Mouse (Mus musculus) neural tube, embryonic 12.5 days (tissue): ENCODE results near the gene Fam208b. TPM values are rescaled to one million over a fixed set of nuclear protein-coding genes. Genes with fewer than 3 reads are reported as not detected.
"Not testable (repeated sequence)": the region's sequence is repeated elsewhere in the genome, so short reads cannot be mapped to it uniquely, and the experiment has no call there.

Experiments used
- ATAC-seq: fragments of 200-750 bp; cut with Nextera tagmentation; 2 replicates; pipeline ENCODE4 v1.8.0; 2017; ENCODE audit warnings: low read depth, mild to moderate bottlenecking, moderate TSS enrichment, moderate library complexity; ENCODE audit not compliant: low FRiP score
- H3K27ac ChIP-seq: fragments of 300-500 bp; sonication (generic); 2 replicates; pipeline ENCODE4 v1.5.1; 2016
- H3K27me3 ChIP-seq: fragments of 300-500 bp; sonication (generic); replicated peaks from 2 replicates; pipeline ENCODE4 v1.6.1; 2016; ENCODE audit warnings: mild to moderate bottlenecking
- H3K36me3 ChIP-seq: fragments of 300-500 bp; sonication (generic); 2 replicates; pipeline ENCODE4 v1.6.1; 2016; ENCODE audit warnings: mild to moderate bottlenecking
- H3K4me1 ChIP-seq: fragments of 300-500 bp; sonication (generic); 2 replicates; pipeline ENCODE4 v1.6.1; 2016
- H3K4me2 ChIP-seq: fragments of 300-500 bp; sonication (generic); replicated peaks from 2 replicates; pipeline ENCODE4 v1.6.1; 2016; ENCODE audit warnings: mild to moderate bottlenecking
- H3K4me3 ChIP-seq: fragments of 300-500 bp; sonication (generic); 2 replicates; pipeline ENCODE4 v1.5.1; 2016
- H3K9ac ChIP-seq: fragments of 300-500 bp; sonication (generic); 2 replicates; pipeline ENCODE4 v1.6.1; 2016; ENCODE audit warnings: mild to moderate bottlenecking
- H3K9me3 ChIP-seq: fragments of 300-500 bp; sonication (generic); 2 replicates; pipeline ENCODE4 v1.6.1; 2016; ENCODE audit warnings: mild to moderate bottlenecking
- WGBS: fragments of 180-500 bp; shearing (Covaris S2); methylation state at CpG from one replicate; pipeline ENCODE4 v1.1.7; 2016; 5-methylcytosine and 5-hydroxymethylcytosine counted together
- polyA plus RNA-seq: library from polyadenylated mRNA; unstranded; fragments of >200 nt; fragmentation: Nextera tagmentation; extraction: Ambion mirVana; gene quantifications from 2 replicates; pipeline ENCODE4 v1.2.1, GENCODE M21; 2016

Fam208b gene
- polyA plus RNA-seq, 1 experiment from 2014 or later = 19.5 TPM

GRCm38 (mm10) chr13:3531692-3532320, 79.1 kb downstream of the Fam208b start:
- H3K4me3 ChIP-seq = no peak overlapping the region
- H3K9ac ChIP-seq = no peak overlapping the region
- ATAC-seq = no peak
- 66% methylated on average over 10 of the region's 10 CpGs for WGBS
- no peaks in the 10 kb centered on the region for H3K27me3 ChIP-seq
- H3K9me3 ChIP-seq = no peaks in the 10 kb centered on the region
- H3K27ac ChIP-seq = no peak overlapping the region
- H3K4me2 ChIP-seq = no peak overlapping the region
- no peaks in the 10 kb centered on the region for H3K4me1 ChIP-seq
- H3K36me3 ChIP-seq = no peaks in the 10 kb centered on the region

- H3K9ac ChIP-seq, H3K4me1 ChIP-seq, H3K9me3 ChIP-seq, H3K36me3 ChIP-seq, H3K27me3 ChIP-seq, ATAC-seq, H3K4me2 ChIP-seq, H3K27ac ChIP-seq, H3K4me3 ChIP-seq: not testable (repeated sequence)
- 59% methylated on average over 2 of the region's 2 CpGs for WGBS
Observed at GRCm38 (mm10) chr13:3531176-3531575, 79.7 kb downstream of the Fam208b start.

- Histone ChIP-seq H3K4me1 (no peaks in the 10 kb centered on the region), H3K4me2 (no peak overlapping the region), H3K36me3 (no peaks in the 10 kb centered on the region), H3K27me3 (no peaks in the 10 kb centered on the region), H3K9ac (no peak overlapping the region), H3K9me3 (no peaks in the 10 kb centered on the region), H3K27ac (no peak overlapping the region), H3K4me3 (no peak overlapping the region)
- ATAC-seq = no peak
- 77% methylated on average over 3 of the region's 3 CpGs for WGBS
Observed at GRCm38 (mm10) chr13:3530451-3530850, 80.5 kb downstream of the Fam208b start.

GRCm38 (mm10) chr13:3526328-3526727, 84.6 kb downstream of the Fam208b start:
- Histone ChIP-seq H3K4me3 (no peak overlapping the region), H3K4me1 (no peaks in the 10 kb centered on the region), H3K9ac (no peak overlapping the region), H3K9me3 (no peaks in the 10 kb centered on the region), H3K27me3 (no peaks in the 10 kb centered on the region), H3K36me3 (no peaks in the 10 kb centered on the region), H3K4me2 (no peak overlapping the region), H3K27ac (no peak overlapping the region)
- no peak for ATAC-seq
- 82% methylated on average over 8 of the region's 8 CpGs for WGBS

- Histone ChIP-seq H3K27me3 (no peaks in the 10 kb centered on the region), H3K27ac (no peak overlapping the region), H3K4me3 (no peak overlapping the region), H3K4me2 (no peak overlapping the region), H3K36me3 (no peaks in the 10 kb centered on the region), H3K9ac (no peak overlapping the region), H3K4me1 (no peaks in the 10 kb centered on the region), H3K9me3 (no peaks in the 10 kb centered on the region)
- no peak for ATAC-seq
- 79% methylated on average over 4 of the region's 4 CpGs for WGBS
Observed at GRCm38 (mm10) chr13:3525611-3526051, 85.3 kb downstream of the Fam208b start.

- H3K4me1 ChIP-seq = no peaks in the 10 kb centered on the region
- H3K27ac ChIP-seq = no peak overlapping the region
- no peaks in the 10 kb centered on the region for H3K27me3 ChIP-seq
- H3K4me3 ChIP-seq = no peak overlapping the region
- no peaks in the 10 kb centered on the region for H3K36me3 ChIP-seq
- H3K9ac ChIP-seq = no peak overlapping the region
- H3K4me2 ChIP-seq = no peak overlapping the region
- no peak for ATAC-seq
- 86% methylated on average over 1 of the region's 1 CpGs for WGBS
- H3K9me3 ChIP-seq = no peaks in the 10 kb centered on the region
Observed at GRCm38 (mm10) chr13:3523946-3524345, 87.0 kb downstream of the Fam208b start.

GRCm38 (mm10) chr13:3523459-3523858, 87.4 kb downstream of the Fam208b start:
- H3K9me3 ChIP-seq = no peaks in the 10 kb centered on the region
- no peak overlapping the region for H3K4me3 ChIP-seq
- H3K27ac ChIP-seq = no peak overlapping the region
- no peak overlapping the region for H3K9ac ChIP-seq
- H3K36me3 ChIP-seq = no peaks in the 10 kb centered on the region
- WGBS = 77% methylated on average over 6 of the region's 6 CpGs
- no peak for ATAC-seq
- H3K27me3 ChIP-seq = no peaks in the 10 kb centered on the region
- no peaks in the 10 kb centered on the region for H3K4me1 ChIP-seq
- H3K4me2 ChIP-seq = no peak overlapping the region

- not testable (repeated sequence) for H3K4me2 ChIP-seq, H3K27me3 ChIP-seq, H3K4me3 ChIP-seq, H3K9me3 ChIP-seq, ATAC-seq, H3K27ac ChIP-seq, H3K36me3 ChIP-seq, H3K9ac ChIP-seq, H3K4me1 ChIP-seq
- 52% methylated on average over 1 of the region's 1 CpGs for WGBS
Observed at GRCm38 (mm10) chr13:3519994-3520393, 90.9 kb downstream of the Fam208b start.

- H3K9me3 ChIP-seq, H3K36me3 ChIP-seq, ATAC-seq, H3K27me3 ChIP-seq, H3K4me1 ChIP-seq, H3K9ac ChIP-seq, H3K27ac ChIP-seq, H3K4me3 ChIP-seq, H3K4me2 ChIP-seq: not testable (repeated sequence)
- WGBS = 82% methylated on average over 4 of the region's 4 CpGs
Observed at GRCm38 (mm10) chr13:3519357-3519756, 91.6 kb downstream of the Fam208b start.

Other genes with a start within 250 kb of the Fam208b start
- gene Gdi2, start 73.0 kb downstream of the Fam208b start, polyA plus RNA-seq = 416 and 431 TPM in 2 replicates
- gene Asb13, start 22.9 kb upstream of the Fam208b start, polyA plus RNA-seq = 11.6 and 14.4 TPM in 2 replicates
- 0.18 TPM in 1 of 2 replicates, not detected in the other for gene Calml3, start 193.2 kb upstream of the Fam208b start, polyA plus RNA-seq
- gene Calm4, start 226.6 kb upstream of the Fam208b start, polyA plus RNA-seq = not detected in 2 replicates
- not detected in 2 replicates for gene Calm5, start 243.1 kb upstream of the Fam208b start, polyA plus RNA-seq